In genomic region chr11:83768976-83769375, GRCm38 (mm10) we compare ENCODE assay signal across 19 mouse cellular contexts. TPM values are rescaled to one million over a fixed set of nuclear protein-coding genes. Genes with fewer than 3 reads are reported as not detected.
"Had no signal": no experiment of that assay in that cellular context is flagged by ENCODE, and none has a peak within 500 bp of the region (broad histone marks: within the 10 kb centered on the region; RNA-seq: fewer than 3 reads in every experiment).

No protein-coding gene starts in this region.

- H3K9ac ChIP-seq: neural tube, embryonic 13.5 days; neural tube, embryonic 15.5 days; stomach, embryonic 15.5 days had no signal

- H3K27ac ChIP-seq: neural tube, embryonic 13.5 days; neural tube, embryonic 15.5 days; stomach, embryonic 15.5 days; stomach, postnatal 0 days had no signal

- H3K4me2 ChIP-seq: neural tube, embryonic 13.5 days; neural tube, embryonic 15.5 days; stomach, embryonic 15.5 days had no signal

- H3K27me3 ChIP-seq: neural tube, embryonic 13.5 days; neural tube, embryonic 15.5 days; stomach, embryonic 15.5 days had no signal

- H3K4me1 ChIP-seq: neural tube, embryonic 13.5 days; neural tube, embryonic 15.5 days; stomach, embryonic 15.5 days had no signal

- DNase-seq: retina, postnatal 1 day; right cerebral cortex, adult 18-20 months; right cerebral cortex, postnatal 14 days; right cerebral cortex, postnatal 25 days; right cerebral cortex, postnatal 4 days; spleen, adult 18-20 months; thymus, adult 18-20 months; thymus, adult 2 months; thymus, postnatal 14 days; thymus, postnatal 25 days; thymus, postnatal 36 days; thymus, postnatal 4 days had no signal

- H3K9me3 ChIP-seq: neural tube, embryonic 13.5 days; neural tube, embryonic 15.5 days; stomach, embryonic 15.5 days had no signal

- H3K4me3 ChIP-seq: neural tube, embryonic 13.5 days; neural tube, embryonic 15.5 days; stomach, embryonic 15.5 days had no signal

RNA-seq across cellular contexts. Expression of gene Wfdc21, which starts 22.2 kb away (rescaled TPM):
- polyA plus RNA-seq: neural tube, embryonic 13.5 days; neural tube, embryonic 14.5 days; small intestine, adult 2 months; stomach, embryonic 14.5 days had no signal
